Mouse (Mus musculus) hindlimb bud, embryonic 11.5 days (tissue): Measurements from ENCODE around the gene Vcp.
A peak's percentile ranks its signal among the peaks of the same experiment; 100 is the strongest.

Experiments used
- DNase-seq: peaks from one replicate; pipeline ENCODE4 v3.0.0-alpha.2; 2012; ENCODE audit warnings: low read depth, low spot score; ENCODE audit errors: extremely low spot score

Vcp gene

GRCm38 (mm10) chr4:43000141-43000986, at the start of gene Vcp:
Gene Vcp (minus strand): TSS chr4:43000507.
- DNase-seq: peak; percentile 90

GRCm38 (mm10) chr4:43047231-43047630, 46.9 kb upstream of the Vcp start:
- DNase-seq: peak; percentile 69

- no peak for DNase-seq
These were observed 46.3 kb upstream of the Vcp start for GRCm38 (mm10) chr4:43046607-43047006.

GRCm38 (mm10) chr4:43045659-43046302, 45.5 kb upstream of the Vcp start, which contains the start of gene Fam214b:
Gene Fam214b (minus strand): TSS chr4:43046220.
- DNase-seq: peak; percentile 91

- DNase-seq: no peak
These were observed 45.0 kb upstream of the Vcp start for GRCm38 (mm10) chr4:43045285-43045658.

- DNase-seq: no peak
These were observed 44.4 kb upstream of the Vcp start for GRCm38 (mm10) chr4:43044673-43045072.

GRCm38 (mm10) chr4:43043644-43044357, 43.5 kb upstream of the Vcp start:
- no peak for DNase-seq

- no peak for DNase-seq
These were observed 40.7 kb upstream of the Vcp start for GRCm38 (mm10) chr4:43040881-43041547.

- DNase-seq: peak; percentile 86
These were observed 39.8 kb upstream of the Vcp start for GRCm38 (mm10) chr4:43040114-43040572.

- DNase-seq: no peak
These were observed 39.3 kb upstream of the Vcp start for GRCm38 (mm10) chr4:43039609-43040008.

GRCm38 (mm10) chr4:43038567-43039495, 38.5 kb upstream of the Vcp start:
- no peak for DNase-seq

- no peak for DNase-seq
These were observed 37.7 kb upstream of the Vcp start for GRCm38 (mm10) chr4:43037860-43038566.

GRCm38 (mm10) chr4:43036356-43036755, 36.0 kb upstream of the Vcp start:
- DNase-seq: no peak

GRCm38 (mm10) chr4:43035851-43036250, 35.5 kb upstream of the Vcp start:
- DNase-seq: no peak

- DNase-seq: no peak
These were observed 33.2 kb upstream of the Vcp start for GRCm38 (mm10) chr4:43033481-43033880.

- no peak for DNase-seq
These were observed 32.2 kb upstream of the Vcp start for GRCm38 (mm10) chr4:43032501-43032900.

- DNase-seq: peak; percentile 77
These were observed 31.1 kb upstream of the Vcp start, which contains the start of gene Stoml2 for GRCm38 (mm10) chr4:43031237-43031995. Gene Stoml2 (minus strand): TSS chr4:43031710.

- no peak for DNase-seq
These were observed 30.5 kb upstream of the Vcp start for GRCm38 (mm10) chr4:43030780-43031230.
